Mouse (Mus musculus) cerebellum, adult 11 months (tissue): ENCODE data around the gene Tmod1.

Source experiments
- DNase-seq: peaks from one replicate; pipeline ENCODE4 v3.0.0; 2022

The Tmod1 gene

DNA sequence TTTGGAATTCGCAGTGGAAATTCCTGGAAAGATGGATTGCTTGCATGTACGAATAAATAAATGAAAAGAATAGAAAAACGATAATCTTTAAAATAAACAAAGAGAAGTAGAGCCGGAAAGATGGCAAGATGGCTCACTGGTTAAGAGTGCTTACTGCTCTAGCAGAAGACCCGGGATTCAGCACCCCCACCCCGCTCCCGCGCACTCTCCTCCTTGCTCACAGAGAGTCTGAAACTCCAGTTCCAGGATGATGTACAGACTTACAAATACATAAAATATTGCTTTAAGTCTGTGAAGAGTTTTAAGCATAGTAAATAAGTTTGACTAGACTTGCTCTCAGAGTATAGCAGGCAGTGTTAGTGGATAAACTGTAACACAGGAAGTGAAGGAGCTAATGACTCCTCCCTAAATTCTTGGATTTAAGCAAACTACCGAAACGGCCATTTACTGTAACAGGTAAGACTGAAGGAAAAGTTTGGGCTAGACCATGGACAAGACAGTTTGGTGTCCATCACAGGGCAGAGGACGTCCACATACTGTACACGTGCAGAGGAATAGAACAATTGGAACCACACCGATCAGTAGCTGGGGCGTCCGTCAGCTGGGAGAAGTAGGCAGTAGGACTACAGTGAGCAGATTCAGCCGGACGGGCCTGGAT is 99.0 kb downstream of the Tmod1 start:
- no peak for DNase-seq

DNA sequence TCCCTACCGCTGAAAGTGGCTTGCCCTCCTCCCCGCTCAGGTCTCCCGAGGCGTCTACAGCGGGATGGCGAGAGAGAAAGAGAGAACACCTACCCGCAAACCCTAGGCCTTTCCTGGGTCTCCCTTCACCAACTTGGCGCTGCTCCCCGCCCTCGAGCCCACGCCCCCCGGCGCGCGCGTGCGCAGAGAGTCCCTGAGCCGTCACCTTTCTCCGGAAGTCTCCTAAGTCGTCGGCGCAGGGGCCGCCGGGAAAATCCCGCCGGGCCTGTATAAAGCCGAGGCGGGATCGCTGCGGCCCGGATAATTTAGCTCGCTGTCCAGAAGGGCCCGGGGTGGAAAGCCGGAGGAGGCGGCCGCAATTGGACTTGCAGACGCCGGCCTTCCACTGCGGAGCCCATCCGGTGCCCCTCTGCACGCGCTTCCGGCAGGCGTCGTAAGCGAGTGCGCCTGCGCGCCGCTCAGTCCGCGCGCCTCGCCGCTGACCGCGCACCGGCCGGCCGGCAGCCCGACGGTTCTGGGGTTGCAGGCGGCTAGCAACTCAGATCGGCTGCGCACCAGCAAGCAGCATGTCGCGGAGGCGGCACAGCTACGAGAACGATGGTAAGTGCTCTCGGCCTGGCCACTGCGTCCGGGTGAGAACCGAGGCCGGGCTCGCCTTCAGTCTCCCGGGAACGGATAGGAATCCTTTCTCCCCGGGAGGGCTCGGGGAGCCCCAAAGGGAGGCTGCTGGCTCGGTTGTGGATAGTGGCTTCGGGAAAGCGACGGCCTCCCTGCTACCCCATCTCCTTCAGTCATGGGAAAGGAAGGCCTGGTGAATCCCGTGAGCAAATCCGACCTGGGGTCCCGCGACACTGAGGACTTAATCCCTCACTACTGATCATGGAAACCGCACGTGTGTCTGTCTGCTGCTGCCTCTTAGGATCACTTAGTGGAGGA is 99.8 kb downstream of the Tmod1 start, which contains the start of the genes Ncbp1 and Tstd2:
Gene Ncbp1, plus strand, starts transcription at position 327 of the 936 bp plus-strand sequence.
Gene Tstd2, minus strand, starts transcription at position 408 of the 936 bp plus-strand sequence.
- peak; percentile 90 for DNase-seq

DNA sequence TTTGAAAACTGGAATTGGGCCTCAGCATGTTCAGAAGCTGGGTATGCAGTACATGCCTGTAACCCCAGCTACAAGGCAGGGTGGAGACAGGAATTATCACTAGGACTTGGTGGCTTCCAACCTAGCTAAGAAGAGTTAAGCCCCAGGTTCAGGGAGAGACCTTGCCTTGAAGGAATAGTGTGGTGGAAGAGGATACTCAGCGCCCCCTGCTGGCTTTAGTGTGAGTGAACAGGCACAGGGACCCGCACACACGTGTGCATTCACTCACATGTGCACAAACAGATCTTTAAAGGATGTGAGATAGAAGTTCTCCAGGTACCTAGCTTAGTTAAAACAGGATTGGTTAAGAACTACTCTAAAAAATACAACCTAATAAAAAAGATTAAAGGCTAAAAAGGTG is 105.6 kb downstream of the Tmod1 start:
- no peak for DNase-seq

DNA sequence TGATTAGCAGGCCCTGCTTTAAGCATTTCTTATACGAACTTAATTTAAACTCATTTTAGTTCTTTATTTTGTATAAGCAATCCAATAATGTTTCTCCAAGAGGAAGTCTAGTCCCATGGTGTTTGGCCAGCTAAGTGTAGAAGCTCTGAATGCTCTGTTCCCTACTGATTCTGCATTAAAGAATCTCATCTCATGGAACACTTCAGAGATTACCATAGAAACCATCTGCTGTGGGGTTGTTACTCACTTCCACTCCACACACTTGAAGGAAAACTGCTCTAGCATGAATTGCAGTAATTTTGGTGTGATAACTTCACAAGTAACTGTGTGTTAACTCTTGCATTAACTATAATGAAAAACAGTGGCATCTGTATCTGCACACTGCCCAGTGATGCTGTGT is 108.1 kb downstream of the Tmod1 start:
- DNase-seq, result no peak

DNA sequence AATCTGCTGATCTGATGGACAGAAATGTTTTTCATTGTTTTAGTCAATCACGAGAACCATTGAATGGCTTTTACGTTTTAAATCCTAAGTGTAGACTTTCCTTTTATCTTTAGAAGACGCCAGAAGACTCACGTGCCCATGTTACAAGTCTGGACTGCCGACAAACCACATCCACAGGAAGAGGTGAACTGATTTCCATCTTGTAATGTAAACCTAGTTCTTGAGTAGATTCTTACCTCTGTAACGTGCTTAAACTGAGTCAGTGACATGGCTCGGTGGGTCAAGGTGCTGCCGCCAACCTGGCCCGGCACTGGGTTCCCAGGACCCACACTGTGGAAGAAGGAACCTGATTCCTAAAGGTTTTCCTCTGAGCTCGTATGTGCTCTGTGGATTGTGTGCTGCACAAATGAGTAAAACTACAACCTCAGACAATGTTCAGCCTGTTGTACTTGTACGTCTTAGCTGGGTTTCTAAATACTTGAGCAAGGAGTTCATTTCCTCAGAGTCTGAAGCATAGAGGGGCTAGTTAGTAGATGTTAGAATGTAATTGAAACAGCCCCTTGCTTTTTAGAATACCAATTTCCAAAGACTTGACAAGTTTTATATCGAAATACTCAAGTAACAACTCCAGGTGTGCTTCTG is 113.3 kb downstream of the Tmod1 start:
- DNase-seq, result no peak

- DNase-seq, result no peak
These were observed 125.3 kb downstream of the Tmod1 start for GRCm38 (mm10) chr4:46164027-46164426.
